Mouse (Mus musculus) kidney, adult 18-20 months (tissue): ENCODE measurements at regions not wholly inside any gene's neighbourhood (a gene's known extent, or its start where the extent isn't known, plus 50 kb on each side); places are given as distances from the start of the nearest gene placed in this dataset.
"Not testable (repeated sequence)": the region's sequence is repeated elsewhere in the genome, so short reads cannot be mapped to it uniquely, and the experiment has no call there.

ENCODE experiments used
- DNase-seq: peaks from one replicate; pipeline ENCODE4 v3.0.0; 2021

GRCm38 (mm10) chrX:166809165-166809564, 223.6 kb upstream of the Egfl6 start:
- no peak for DNase-seq

- DNase-seq, result no peak
Observed at GRCm38 (mm10) chrX:166808207-166808606, 222.7 kb upstream of the Egfl6 start.

- no peak for DNase-seq
Observed at GRCm38 (mm10) chrX:166805957-166806356, 220.4 kb upstream of the Egfl6 start.

GRCm38 (mm10) chrX:166805480-166805879, 220.0 kb upstream of the Egfl6 start:
- no peak for DNase-seq

- DNase-seq, result no peak
Observed at GRCm38 (mm10) chrX:166803246-166803645, 217.7 kb upstream of the Egfl6 start.

GRCm38 (mm10) chrX:166801017-166801416, 215.5 kb upstream of the Egfl6 start:
- DNase-seq, result no peak

- DNase-seq, result no peak
Observed at GRCm38 (mm10) chrX:166795651-166796050, 210.1 kb upstream of the Egfl6 start.

- DNase-seq, result no peak
Observed at GRCm38 (mm10) chrX:166789031-166789430, 203.5 kb upstream of the Egfl6 start.

- DNase-seq, result not testable (repeated sequence)
Observed at GRCm38 (mm10) chrX:166787137-166787536, 201.6 kb upstream of the Egfl6 start.

- no peak for DNase-seq
Observed at GRCm38 (mm10) chrX:166785615-166786014, 200.1 kb upstream of the Egfl6 start.

GRCm38 (mm10) chrX:166783377-166783776, 197.9 kb upstream of the Egfl6 start:
- DNase-seq, result no peak

GRCm38 (mm10) chrX:166779334-166780092, 194.0 kb upstream of the Egfl6 start:
- no peak for DNase-seq

- DNase-seq, result no peak
Observed at GRCm38 (mm10) chrX:166773408-166773854, 187.9 kb upstream of the Egfl6 start.

GRCm38 (mm10) chrX:166766991-166767390, 181.5 kb upstream of the Egfl6 start:
- no peak for DNase-seq

GRCm38 (mm10) chrX:166765647-166766046, 180.1 kb upstream of the Egfl6 start:
- DNase-seq, result no peak

- DNase-seq, result no peak
Observed at GRCm38 (mm10) chrX:166762098-166762497, 176.6 kb upstream of the Egfl6 start.

- no peak for DNase-seq
Observed at GRCm38 (mm10) chrX:166757152-166757551, 171.6 kb upstream of the Egfl6 start.

- DNase-seq, result no peak
Observed at GRCm38 (mm10) chrX:166754967-166755654, 169.6 kb upstream of the Egfl6 start.

- DNase-seq, result no peak
Observed at GRCm38 (mm10) chrX:166749055-166749679, 163.6 kb upstream of the Egfl6 start.

- DNase-seq, result no peak
Observed at GRCm38 (mm10) chrX:166731354-166731753, 145.8 kb upstream of the Egfl6 start.

- DNase-seq, result no peak
Observed at GRCm38 (mm10) chrX:166728622-166728928, 143.1 kb upstream of the Egfl6 start.

- no peak for DNase-seq
Observed at GRCm38 (mm10) chrX:166727823-166728621, 142.5 kb upstream of the Egfl6 start.
